Mouse (Mus musculus) embryonic fibroblast, embryonic 13.5 days (primary cell): Measurements from ENCODE around the gene Gm10130.

Source experiments
- CTCF ChIP-seq: IDR thresholded peaks from 2 replicates; pipeline ENCODE4 v1.5.1; 2011; ENCODE audit warnings: mild to moderate bottlenecking, control low read depth, low read length, moderate library complexity, borderline replicate concordance; ENCODE audit not compliant: insufficient read depth
- POLR2A ChIP-seq: IDR thresholded peaks from 2 replicates; pipeline ENCODE4 v1.6.1; 2011; ENCODE audit warnings: low read depth, mild to moderate bottlenecking, control low read depth, low read length, moderate library complexity

DNA sequence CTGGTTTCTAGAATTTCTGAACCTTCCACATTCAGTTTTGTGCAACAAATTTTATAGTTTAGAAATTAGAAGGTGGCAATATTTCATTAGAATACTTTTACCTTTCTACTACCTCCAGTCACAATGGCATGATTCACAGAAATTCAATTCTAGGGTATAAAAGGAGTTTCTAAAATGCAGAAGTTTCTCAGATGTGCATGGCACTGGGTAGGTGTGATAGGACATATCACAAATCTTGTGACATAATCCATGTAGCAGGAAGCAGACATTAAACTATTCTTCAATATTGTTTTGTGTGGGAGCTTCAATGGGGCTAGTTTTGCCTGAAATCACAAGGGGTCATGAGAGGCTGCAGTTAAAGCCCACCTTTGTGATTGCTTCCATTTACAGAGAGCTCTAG lies 7.4 kb upstream of the Gm10130 start:
- TF ChIP-seq CTCF (no peak), POLR2A (no peak)
